Mouse (Mus musculus): ENCODE data around the gene Krtap19-2.

Gene Krtap19-2

DNA sequence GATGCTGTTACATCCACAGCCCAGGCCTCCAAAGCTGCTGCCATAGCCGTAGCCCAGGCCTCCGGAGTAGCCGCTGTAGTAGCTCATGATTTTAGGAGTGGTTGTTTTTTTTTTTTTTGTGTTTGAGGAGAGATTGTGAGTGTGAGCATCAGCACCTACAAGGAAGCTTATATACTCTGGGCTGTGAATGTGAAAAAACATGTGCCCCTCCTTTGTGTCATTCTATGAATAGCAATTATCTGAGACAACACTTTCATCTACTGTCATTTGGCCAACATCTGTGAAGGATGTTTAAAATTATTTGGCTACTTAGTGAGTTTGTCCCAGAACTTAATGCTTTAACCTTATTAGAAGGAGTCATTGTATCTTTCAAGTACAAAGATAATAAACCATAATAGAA, at the start of gene Krtap19-2:
Gene Krtap19-2 (minus strand): TSS at position 101 of the 400 bp plus-strand sequence.
- DNase-seq (ENCODE audit: low read depth, low spot score): no peak

- DNase-seq (ENCODE audit: low read depth, low spot score): no peak
Measured at GRCm38 (mm10) chr16:88896357-88896756, 22.3 kb upstream of the Krtap19-2 start, which contains the start of gene Krtap19-5. Krtap19-5 (minus strand) TSS chr16:88896457.

DNA sequence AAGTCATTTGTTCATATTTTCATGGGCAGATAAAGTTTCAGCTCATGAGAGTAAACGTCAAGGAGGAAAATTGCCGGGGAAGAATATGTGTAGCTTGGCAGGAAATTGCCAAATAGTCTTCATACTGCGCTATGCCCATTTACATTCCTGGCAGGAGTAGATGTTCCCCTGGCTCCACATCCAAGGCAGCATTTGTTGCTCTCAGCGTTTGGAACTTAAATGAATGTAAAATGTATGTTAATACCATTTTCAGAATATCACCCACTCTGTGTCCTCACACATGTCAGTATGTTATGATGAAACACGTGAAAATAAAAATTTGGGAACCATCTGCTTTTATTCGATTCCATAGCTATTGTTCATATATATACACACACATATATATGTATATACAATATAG, 12.8 kb upstream of the Krtap19-2 start:
- DNase-seq (ENCODE audit: low read depth, low spot score): no peak

GRCm38 (mm10) chr16:88884989-88885388, 10.9 kb upstream of the Krtap19-2 start, which contains the start of gene Krtap19-4:
Krtap19-4 (minus strand) TSS chr16:88885089.
- no peak for DNase-seq (ENCODE audit: low read depth, low spot score)

DNA sequence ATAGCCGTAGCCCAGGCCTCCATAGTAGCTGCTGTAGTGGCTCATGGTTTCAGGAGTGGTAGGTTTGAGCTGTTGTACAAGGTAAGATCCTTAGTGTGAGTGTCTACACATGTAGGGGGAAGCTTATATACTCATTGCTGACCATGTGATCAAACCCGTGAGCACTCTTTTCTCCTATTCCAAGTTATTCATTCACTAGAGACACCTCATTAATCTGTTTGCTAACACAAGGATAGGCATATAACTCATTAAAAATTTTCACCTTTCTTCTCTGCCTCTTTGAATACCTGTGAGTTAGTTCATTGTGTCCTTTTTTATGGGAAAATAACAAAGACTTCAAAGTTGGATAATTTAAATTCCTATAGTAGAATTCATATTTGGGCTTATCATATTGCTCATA, 3.9 kb upstream of the Krtap19-2 start, which contains the start of gene Krtap19-3:
Gene Krtap19-3 (minus strand): TSS at position 101 of the 400 bp plus-strand sequence.
- no peak for DNase-seq (ENCODE audit: low read depth, low spot score)

DNA sequence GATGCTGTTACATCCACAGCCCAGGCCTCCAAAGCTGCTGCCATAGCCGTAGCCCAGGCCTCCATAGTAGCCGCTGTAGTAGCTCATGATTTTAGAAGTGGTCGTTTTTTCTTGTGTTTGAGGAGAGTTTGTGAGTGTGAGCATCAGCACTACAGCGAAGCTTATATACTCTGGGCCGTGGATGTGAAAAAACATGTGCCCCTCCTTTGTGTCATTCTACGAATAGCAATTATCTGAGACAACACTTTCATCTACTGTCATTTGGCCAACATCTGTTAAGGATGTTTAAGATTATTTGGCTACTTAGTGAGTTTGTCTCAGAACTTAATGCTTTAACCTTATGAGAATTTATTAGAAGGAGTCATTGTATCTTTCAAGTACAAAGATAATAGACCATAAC, 4.8 kb downstream of the Krtap19-2 start, which contains the start of gene Krtap19-1:
Gene Krtap19-1 (minus strand): TSS at position 101 of the 400 bp plus-strand sequence.
- DNase-seq (ENCODE audit: low read depth, low spot score): no peak

- no peak for DNase-seq (ENCODE audit: low read depth, low spot score)
Measured at GRCm38 (mm10) chr16:88864887-88865407, 9.1 kb downstream of the Krtap19-2 start.

DNA sequence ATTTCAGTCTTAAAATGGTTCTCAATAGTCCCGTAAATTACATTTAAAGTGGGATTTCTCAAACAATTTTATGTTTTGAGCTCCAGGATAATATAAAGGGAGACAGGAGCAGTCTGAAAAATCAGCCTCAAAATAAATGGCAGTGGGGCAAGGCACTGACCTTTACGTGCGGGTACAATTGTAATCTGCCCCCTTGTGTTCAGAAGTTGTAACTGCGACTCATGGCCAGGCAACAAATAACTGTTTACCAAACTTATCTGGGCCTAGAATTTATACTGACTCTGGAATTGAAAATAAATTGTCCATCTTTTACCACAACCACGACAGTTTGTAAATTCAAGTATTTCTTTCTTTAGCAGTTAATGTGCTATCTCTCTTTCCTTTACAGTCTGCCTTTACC, 22.6 kb downstream of the Krtap19-2 start:
- no peak for DNase-seq (ENCODE audit: low read depth, low spot score)

- DNase-seq (ENCODE audit: low read depth, low spot score): no peak
Measured at GRCm38 (mm10) chr16:88848558-88848957, 25.5 kb downstream of the Krtap19-2 start.

- no peak for DNase-seq (ENCODE audit: low read depth, low spot score)
Measured at GRCm38 (mm10) chr16:88847363-88847762, 26.7 kb downstream of the Krtap19-2 start.

DNA sequence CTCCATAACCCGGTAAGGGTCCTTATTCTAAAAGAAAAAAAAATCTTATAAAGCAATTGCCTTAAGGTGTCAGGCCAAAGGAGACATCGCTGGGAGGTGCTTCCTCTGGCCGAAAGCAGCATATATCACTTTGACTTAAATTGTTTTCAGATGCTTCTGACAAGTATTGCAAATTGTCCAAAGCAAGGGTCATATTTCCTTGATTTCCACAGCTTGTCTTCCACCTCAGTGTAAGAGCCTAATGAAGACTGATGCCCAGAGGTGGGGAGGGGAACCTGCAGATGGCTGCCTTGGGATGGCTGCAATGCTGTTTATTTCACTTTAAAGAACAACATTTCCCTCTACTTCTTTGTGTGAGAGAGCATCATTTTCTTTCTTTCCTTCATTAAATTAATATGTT, 47.1 kb downstream of the Krtap19-2 start:
- DNase-seq (ENCODE audit: low read depth, low spot score): no peak

DNA sequence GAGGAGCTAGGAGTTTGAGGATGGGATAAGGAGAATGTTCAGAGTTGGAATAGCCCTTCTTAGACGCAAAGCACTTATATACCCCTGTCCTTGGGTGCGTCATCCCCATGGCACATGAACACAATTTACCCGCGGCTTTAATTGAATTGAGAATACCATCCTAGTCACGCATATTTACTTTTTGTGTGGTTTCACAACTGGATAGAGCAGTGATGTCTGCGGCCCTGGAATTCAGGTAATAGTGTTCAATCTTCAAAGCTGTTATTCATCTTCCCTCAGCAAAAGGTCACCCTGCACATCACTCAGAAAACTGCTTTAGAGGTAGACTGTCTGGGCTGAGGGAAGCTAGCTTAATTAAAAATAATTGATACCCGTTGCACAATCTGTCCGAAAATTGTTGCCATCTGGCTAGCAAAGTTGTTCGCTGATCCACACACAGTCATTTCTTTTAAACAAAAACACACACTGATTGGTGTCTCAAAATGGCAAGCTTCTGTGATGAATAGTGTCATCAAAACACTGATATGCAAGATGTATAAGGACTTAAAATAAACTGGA, 47.9 kb downstream of the Krtap19-2 start, which contains the start of gene Krtap14:
Gene Krtap14 (minus strand): TSS at position 51 of the 558 bp plus-strand sequence.
- no peak for DNase-seq (ENCODE audit: low read depth, low spot score)

DNA sequence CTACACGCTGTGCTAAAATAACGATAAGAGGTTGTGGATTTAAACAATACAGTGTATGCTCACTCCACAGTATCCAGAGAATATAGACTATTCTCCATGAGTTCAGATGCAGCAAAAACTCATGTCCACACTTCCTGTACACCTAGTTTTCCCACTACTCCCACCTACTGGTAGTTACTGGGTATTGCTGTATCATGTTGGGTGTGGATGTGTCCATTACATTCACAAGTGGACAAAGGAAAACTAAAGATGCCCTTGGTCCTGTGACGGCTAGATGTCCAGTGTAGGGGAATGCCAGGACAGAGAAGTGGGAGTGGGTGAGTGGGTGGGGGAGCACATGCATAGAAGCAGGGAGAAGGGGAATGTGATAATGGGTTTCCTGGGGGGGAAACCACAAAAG, 50.3 kb downstream of the Krtap19-2 start:
- DNase-seq (ENCODE audit: low read depth, low spot score): no peak

Measured in telencephalon, adult 2 months (tissue).